30 mouse cellular contexts compared by ENCODE assay signal in the genomic region with DNA sequence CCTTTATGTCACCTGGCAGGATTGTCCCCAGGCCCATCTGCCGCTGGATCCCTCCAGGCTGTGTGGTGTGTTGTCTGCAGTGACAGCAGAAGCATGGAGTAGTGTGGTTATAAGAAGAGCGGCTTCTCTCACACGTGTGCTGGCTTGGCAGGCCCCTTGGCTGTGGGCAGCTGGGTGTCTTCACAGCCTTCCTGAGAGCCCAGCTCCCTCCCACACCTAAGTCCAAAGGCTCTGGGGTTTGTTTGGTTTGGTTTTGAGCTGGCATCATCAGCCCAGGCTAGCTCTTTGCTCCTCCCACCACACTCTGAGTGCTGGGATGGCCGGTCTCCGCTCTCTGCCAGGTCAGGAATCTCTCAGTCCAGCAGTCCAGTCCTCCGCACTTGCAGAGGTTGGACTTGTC.
A peak's percentile ranks its signal among the peaks of the same experiment; 100 is the strongest.
DNase-seq lines count a peak whose midpoint lies in the region; ATAC-seq and TF ChIP-seq lines count a peak whose summit lies in the region.
"Had no signal": no experiment of that assay in that cellular context is flagged by ENCODE, and none has a peak within 500 bp of the region (broad histone marks: within the 10 kb centered on the region; RNA-seq: fewer than 3 reads in every experiment).

No protein-coding gene starts in this region.

- H3K9me3 ChIP-seq in hindbrain, embryonic 13.5 days: no peaks in the 10 kb centered on the region
- H3K9me3 ChIP-seq in hindbrain, embryonic 14.5 days (ENCODE audit: control insufficient read depth, low read length): no peaks in the 10 kb centered on the region
- no peaks in the 10 kb centered on the region for H3K9me3 ChIP-seq in liver, embryonic 11.5 days (ENCODE audit: control insufficient read depth, low read length)
- H3K9me3 ChIP-seq: embryonic facial prominence, embryonic 10.5 days; embryonic facial prominence, embryonic 13.5 days; forebrain, embryonic 10.5 days; forebrain, embryonic 13.5 days; heart, embryonic 12.5 days; heart, embryonic 15.5 days; hindbrain, embryonic 10.5 days; hindbrain, embryonic 15.5 days had no signal

- 0 out of 2 replicates have a peak overlapping the region, but pooled peaks have one; percentile 9 for H3K9ac ChIP-seq in hindbrain, embryonic 13.5 days
- H3K9ac ChIP-seq in hindbrain, embryonic 14.5 days: no peak overlapping the region
- H3K9ac ChIP-seq in liver, adult 2 months (ENCODE audit: low read depth, low read length): no peak overlapping the region
- H3K9ac ChIP-seq in liver, embryonic 11.5 days (ENCODE audit: low read depth, low read length): no peak overlapping the region
- H3K9ac ChIP-seq: embryonic facial prominence, embryonic 13.5 days; forebrain, embryonic 13.5 days; heart, embryonic 12.5 days; heart, embryonic 15.5 days; hindbrain, embryonic 15.5 days had no signal

- no peak overlapping the region for H3K27ac ChIP-seq in hindbrain, embryonic 13.5 days
- no peak overlapping the region for H3K27ac ChIP-seq in hindbrain, embryonic 14.5 days
- no peak overlapping the region for H3K27ac ChIP-seq in liver, adult 2 months (replicated peaks; ENCODE audit: insufficient read depth, low read depth, low read length)
- H3K27ac ChIP-seq in liver, embryonic 11.5 days (ENCODE audit: low read depth, low read length): no peak overlapping the region
- H3K27ac ChIP-seq in olfactory bulb, adult 2 months (ENCODE audit: insufficient read depth, low read depth, low read length): peak overlapping the region; percentile 12; the same call in 1 of the 2 replicates
- H3K27ac ChIP-seq: embryonic facial prominence, embryonic 10.5 days; embryonic facial prominence, embryonic 13.5 days; forebrain, embryonic 10.5 days; forebrain, embryonic 13.5 days; heart, embryonic 15.5 days; hindbrain, embryonic 10.5 days; hindbrain, embryonic 15.5 days had no signal

- H3K4me1 ChIP-seq in hindbrain, embryonic 13.5 days (replicated peaks): no peaks in the 10 kb centered on the region
- H3K4me1 ChIP-seq in hindbrain, embryonic 14.5 days (replicated peaks; ENCODE audit: control insufficient read depth, insufficient read depth, low read length): no peaks in the 10 kb centered on the region
- peaks cover 3% of the 10 kb centered on the region; the same call in 1 of the 2 replicates for H3K4me1 ChIP-seq in liver, adult 2 months (ENCODE audit: control insufficient read depth, insufficient read depth, low read length)
- H3K4me1 ChIP-seq in liver, embryonic 11.5 days (replicated peaks; ENCODE audit: control insufficient read depth, insufficient read depth, low read length): no peaks in the 10 kb centered on the region
- peaks cover 25% of the 10 kb centered on the region for H3K4me1 ChIP-seq in olfactory bulb, adult 2 months (ENCODE audit: control insufficient read depth, insufficient read depth, low read length)
- H3K4me1 ChIP-seq: embryonic facial prominence, embryonic 10.5 days; embryonic facial prominence, embryonic 13.5 days; forebrain, embryonic 10.5 days; forebrain, embryonic 13.5 days; heart, embryonic 12.5 days; heart, embryonic 15.5 days; hindbrain, embryonic 10.5 days; hindbrain, embryonic 15.5 days had no signal

- no peak overlapping the region for H3K4me2 ChIP-seq in hindbrain, embryonic 13.5 days
- no peak overlapping the region for H3K4me2 ChIP-seq in hindbrain, embryonic 14.5 days (replicated peaks)
- H3K4me2 ChIP-seq in liver, embryonic 11.5 days: no peak overlapping the region
- H3K4me2 ChIP-seq: embryonic facial prominence, embryonic 13.5 days; forebrain, embryonic 13.5 days; heart, embryonic 12.5 days; heart, embryonic 15.5 days; hindbrain, embryonic 15.5 days had no signal

- no peak overlapping the region for H3K4me3 ChIP-seq in hindbrain, embryonic 13.5 days
- H3K4me3 ChIP-seq in hindbrain, embryonic 14.5 days (replicated peaks; ENCODE audit: low read length): no peak overlapping the region
- H3K4me3 ChIP-seq in liver, adult 2 months (ENCODE audit: insufficient read depth, low read depth, low read length): no peak overlapping the region
- no peak overlapping the region for H3K4me3 ChIP-seq in liver, embryonic 11.5 days (ENCODE audit: low read depth, low read length)
- H3K4me3 ChIP-seq in olfactory bulb, adult 2 months (ENCODE audit: insufficient read depth, low read depth, low read length): no peak overlapping the region
- H3K4me3 ChIP-seq: embryonic facial prominence, embryonic 10.5 days; embryonic facial prominence, embryonic 13.5 days; erythroblast, embryonic 14.5 days; forebrain, embryonic 10.5 days; forebrain, embryonic 13.5 days; heart, embryonic 12.5 days; heart, embryonic 15.5 days; hindbrain, embryonic 10.5 days; hindbrain, embryonic 15.5 days had no signal

- no peak for TF ChIP-seq POLR2A in liver, adult 2 months (IDR thresholded peaks at IDR 0.05; ENCODE audit: extremely low read depth, insufficient read depth, low read length)
- no peak for TF ChIP-seq POLR2A in olfactory bulb, adult 2 months (IDR thresholded peaks at IDR 0.05; ENCODE audit: insufficient read depth, low read depth, low read length)

- WGBS in hindbrain, embryonic 13.5 days: 92% methylated on average over 6 of the region's 6 CpGs
- 94% methylated on average over 6 of the region's 6 CpGs for WGBS in hindbrain, embryonic 14.5 days
- WGBS in liver, adult 2 months: 35% methylated on average over 6 of the region's 6 CpGs
- 89% methylated on average over 6 of the region's 6 CpGs for WGBS in liver, embryonic 11.5 days
- 89% methylated on average over 6 of the region's 6 CpGs for whole genome bisulfite sequencing in olfactory bulb, adult 2 months

- ATAC-seq in hindbrain, embryonic 13.5 days (ENCODE audit: low FRiP score): no peak
- ATAC-seq in hindbrain, embryonic 14.5 days (ENCODE audit: low FRiP score): no peak
- ATAC-seq in liver, embryonic 11.5 days (replicated peaks; ENCODE audit: low FRiP score): no peak
- ATAC-seq: forebrain, embryonic 13.5 days; forebrain, embryonic 16.5 days; Patski had no signal

- peaks cover 100% of the 10 kb centered on the region for H3K36me3 ChIP-seq in hindbrain, embryonic 13.5 days
- peaks cover 93% of the 10 kb centered on the region for H3K36me3 ChIP-seq in hindbrain, embryonic 14.5 days (replicated peaks; ENCODE audit: control insufficient read depth, insufficient read depth)
- H3K36me3 ChIP-seq in liver, adult 2 months (ENCODE audit: control insufficient read depth, insufficient read depth, low read length): no peaks in the 10 kb centered on the region
- peaks cover 26% of the 10 kb centered on the region for H3K36me3 ChIP-seq in liver, embryonic 11.5 days (ENCODE audit: control insufficient read depth, insufficient read depth, low read length)

- no peak for DNase-seq in hindbrain, embryonic 14.5 days (ENCODE audit: low spot score)
- DNase-seq in liver, adult 2 months (ENCODE audit: extremely low read depth, low read depth, low spot score): peak; percentile 87
- no peak for DNase-seq in liver, embryonic 11.5 days (ENCODE audit: low spot score)
- DNase-seq in right cerebral cortex, postnatal 25 days: peak; percentile 37
- DNase-seq in right cerebral cortex, postnatal 10 days (ENCODE audit: low spot score in 2 of 2): no peak
- DNase-seq in adrenal gland, adult 18-20 months (ENCODE audit: low spot score in 2 of 2): no peak
- DNase-seq: B cell, adult 2 months; cerebellum, adult 11-12 months; cerebellum, adult 8-10 months; cerebellum, postnatal 10 days; cerebellum, postnatal 36 days; embryo, embryonic 11 days; gastrocnemius, postnatal 25 days; heart, adult 18-20 months; heart, postnatal 10 days; heart, postnatal 36 days had no signal

- no peaks in the 10 kb centered on the region for H3K79me2 ChIP-seq in liver, adult 2 months (ENCODE audit: control insufficient read depth, insufficient read depth, low read length)

- no peaks in the 10 kb centered on the region for H3K27me3 ChIP-seq in hindbrain, embryonic 13.5 days
- no peaks in the 10 kb centered on the region for H3K27me3 ChIP-seq in hindbrain, embryonic 14.5 days (ENCODE audit: control insufficient read depth, insufficient read depth, low read length)
- no peaks in the 10 kb centered on the region for H3K27me3 ChIP-seq in liver, adult 2 months (ENCODE audit: control insufficient read depth, insufficient read depth, low read length)
- H3K27me3 ChIP-seq in liver, embryonic 11.5 days (replicated peaks; ENCODE audit: control insufficient read depth, insufficient read depth, low read length): no peaks in the 10 kb centered on the region
- H3K27me3 ChIP-seq: CH12.LX; embryonic facial prominence, embryonic 13.5 days; forebrain, embryonic 13.5 days; heart, embryonic 12.5 days; heart, embryonic 15.5 days; hindbrain, embryonic 15.5 days; Patski had no signal

- no peak for TF ChIP-seq CTCF in liver, adult 2 months (IDR thresholded peaks at IDR 0.05; ENCODE audit: low read depth, low read length)
- no peak for TF ChIP-seq CTCF in olfactory bulb, adult 2 months (IDR thresholded peaks at IDR 0.05; ENCODE audit: insufficient read depth, low read depth, low read length)

Comparison
In these comparisons a context has a peak if more than half of its experiments do, and no peak if none do; other contexts are left out.
1. DNase-seq: peak in liver, adult 2 months (single experiment) and right cerebral cortex, postnatal 25 days (single experiment); none in hindbrain, embryonic 14.5 days (single experiment), liver, embryonic 11.5 days (single experiment), right cerebral cortex, postnatal 10 days (0 of 2) and adrenal gland, adult 18-20 months (0 of 2).